Mouse (Mus musculus): ENCODE results near the gene Wdpcp. TPM values are rescaled to one million over a fixed set of nuclear protein-coding genes. Genes with fewer than 3 reads are reported as not detected.
A peak's percentile ranks its signal among the peaks of the same experiment; 100 is the strongest.

Wdpcp gene
- polyA plus RNA-seq, 1 experiment from 2014 or later: 13.5 TPM

- peaks cover 4% of the 10 kb centered on the region; the same call in 1 of the 2 replicates for H3K36me3 ChIP-seq
- H3K4me2 ChIP-seq (replicated peaks): peak overlapping the region; percentile 74
- H3K4me1 ChIP-seq: peaks cover 23% of the 10 kb centered on the region
- no peak for ATAC-seq (ENCODE audit: low FRiP score)
- no peaks in the 10 kb centered on the region for H3K27me3 ChIP-seq
- H3K9me3 ChIP-seq (replicated peaks): no peaks in the 10 kb centered on the region
- H3K27ac ChIP-seq: peak overlapping the region; percentile 77
- peak overlapping the region; percentile 63 for H3K4me3 ChIP-seq
- WGBS: 15% methylated on average over 10 of the region's 10 CpGs
- peak overlapping the region; percentile 82 for H3K9ac ChIP-seq
Measured at GRCm38 (mm10) chr11:21570973-21571372, 1.1 kb upstream of the Wdpcp start.

- Histone ChIP-seq H3K9me3 (replicated peaks) (no peaks in the 10 kb centered on the region), H3K4me2 (replicated peaks) (no peak overlapping the region), H3K4me3 (no peak overlapping the region), H3K27me3 (no peaks in the 10 kb centered on the region), H3K36me3 (no peaks in the 10 kb centered on the region), H3K4me1 (no peaks in the 10 kb centered on the region), H3K27ac (no peak overlapping the region), H3K9ac (no peak overlapping the region)
- WGBS: 78% methylated on average over 7 of the region's 7 CpGs
- no peak for ATAC-seq (ENCODE audit: low FRiP score)
Measured at GRCm38 (mm10) chr11:21581472-21581871, 9.4 kb downstream of the Wdpcp start.

- Histone ChIP-seq H3K4me1 (no peaks in the 10 kb centered on the region), H3K4me3 (no peak overlapping the region), H3K9ac (no peak overlapping the region), H3K4me2 (replicated peaks) (no peak overlapping the region), H3K27ac (no peak overlapping the region), H3K9me3 (replicated peaks) (no peaks in the 10 kb centered on the region), H3K36me3 (no peaks in the 10 kb centered on the region), H3K27me3 (no peaks in the 10 kb centered on the region)
- no peak for ATAC-seq (ENCODE audit: low FRiP score)
- 55% methylated on average over 1 of the region's 1 CpGs for WGBS
Measured at GRCm38 (mm10) chr11:21583286-21583685, 11.3 kb downstream of the Wdpcp start.

GRCm38 (mm10) chr11:21602497-21602896 lies 30.5 kb downstream of the Wdpcp start:
- WGBS: 61% methylated on average over 5 of the region's 5 CpGs
- Histone ChIP-seq H3K9me3 (replicated peaks) (no peaks in the 10 kb centered on the region), H3K27ac (no peak overlapping the region), H3K4me3 (no peak overlapping the region), H3K4me1 (no peaks in the 10 kb centered on the region), H3K36me3 (no peaks in the 10 kb centered on the region), H3K27me3 (no peaks in the 10 kb centered on the region), H3K4me2 (replicated peaks) (no peak overlapping the region), H3K9ac (no peak overlapping the region)
- ATAC-seq (ENCODE audit: low FRiP score): no peak

- Histone ChIP-seq H3K27ac (no peak overlapping the region), H3K9me3 (replicated peaks) (no peaks in the 10 kb centered on the region)
- no peak for ATAC-seq (ENCODE audit: low FRiP score)
Measured at GRCm38 (mm10) chr11:21615915-21616314, 43.9 kb downstream of the Wdpcp start.

GRCm38 (mm10) chr11:21634171-21634907 lies 62.3 kb downstream of the Wdpcp start:
- Histone ChIP-seq H3K9me3 (replicated peaks) (no peaks in the 10 kb centered on the region), H3K4me3 (no peak overlapping the region), H3K27ac (no peak overlapping the region), H3K36me3 (no peaks in the 10 kb centered on the region), H3K4me1 (no peaks in the 10 kb centered on the region), H3K4me2 (replicated peaks) (no peak overlapping the region), H3K27me3 (no peaks in the 10 kb centered on the region), H3K9ac (no peak overlapping the region)
- WGBS: 71% methylated on average over 9 of the region's 9 CpGs
- no peak for ATAC-seq (ENCODE audit: low FRiP score)

More at GRCm38 (mm10) chr11:21615915-21616314, 43.9 kb downstream of the Wdpcp start:
- Histone ChIP-seq H3K9ac (no peak overlapping the region), H3K4me2 (replicated peaks) (no peak overlapping the region), H3K4me1 (no peaks in the 10 kb centered on the region), H3K36me3 (no peaks in the 10 kb centered on the region), H3K27me3 (no peaks in the 10 kb centered on the region), H3K4me3 (no peak overlapping the region)

GRCm38 (mm10) chr11:21638341-21638740 lies 66.3 kb downstream of the Wdpcp start:
- Histone ChIP-seq H3K9me3 (replicated peaks) (no peaks in the 10 kb centered on the region), H3K4me2 (replicated peaks) (no peak overlapping the region), H3K27ac (no peak overlapping the region), H3K4me3 (no peak overlapping the region), H3K36me3 (no peaks in the 10 kb centered on the region), H3K9ac (no peak overlapping the region), H3K27me3 (no peaks in the 10 kb centered on the region), H3K4me1 (no peaks in the 10 kb centered on the region)
- ATAC-seq (ENCODE audit: low FRiP score): no peak
- 53% methylated on average over 5 of the region's 5 CpGs for WGBS

- Histone ChIP-seq H3K9me3 (replicated peaks) (no peaks in the 10 kb centered on the region), H3K4me3 (no peak overlapping the region), H3K4me1 (no peaks in the 10 kb centered on the region), H3K9ac (no peak overlapping the region), H3K4me2 (replicated peaks) (no peak overlapping the region), H3K27ac (no peak overlapping the region), H3K36me3 (no peaks in the 10 kb centered on the region), H3K27me3 (no peaks in the 10 kb centered on the region)
- WGBS: 69% methylated on average over 2 of the region's 2 CpGs
- no peak for ATAC-seq (ENCODE audit: low FRiP score)
Measured at GRCm38 (mm10) chr11:21639534-21639933, 67.5 kb downstream of the Wdpcp start.

GRCm38 (mm10) chr11:21644231-21644630 lies 72.2 kb downstream of the Wdpcp start:
- Histone ChIP-seq H3K4me2 (replicated peaks) (no peak overlapping the region), H3K9me3 (replicated peaks) (no peaks in the 10 kb centered on the region), H3K36me3 (no peaks in the 10 kb centered on the region), H3K4me3 (no peak overlapping the region), H3K27me3 (no peaks in the 10 kb centered on the region), H3K9ac (no peak overlapping the region), H3K4me1 (no peaks in the 10 kb centered on the region), H3K27ac (no peak overlapping the region)
- no peak for ATAC-seq (ENCODE audit: low FRiP score)
- 74% methylated on average over 4 of the region's 4 CpGs for WGBS

- H3K27ac ChIP-seq: no peak overlapping the region
- no peaks in the 10 kb centered on the region for H3K4me1 ChIP-seq
- no peak overlapping the region for H3K4me3 ChIP-seq
- 82% methylated on average over 3 of the region's 3 CpGs for WGBS
- H3K9me3 ChIP-seq (replicated peaks): no peaks in the 10 kb centered on the region
- no peak overlapping the region for H3K4me2 ChIP-seq (replicated peaks)
- no peak for ATAC-seq (ENCODE audit: low FRiP score)
- no peak overlapping the region for H3K9ac ChIP-seq
- no peaks in the 10 kb centered on the region for H3K36me3 ChIP-seq
- no peaks in the 10 kb centered on the region for H3K27me3 ChIP-seq
Measured at GRCm38 (mm10) chr11:21646136-21646535, 74.1 kb downstream of the Wdpcp start.

GRCm38 (mm10) chr11:21658985-21659384 lies 87.0 kb downstream of the Wdpcp start:
- Histone ChIP-seq H3K9ac (no peak overlapping the region), H3K4me2 (replicated peaks) (no peak overlapping the region), H3K27me3 (no peaks in the 10 kb centered on the region), H3K4me3 (no peak overlapping the region), H3K27ac (no peak overlapping the region), H3K36me3 (no peaks in the 10 kb centered on the region), H3K4me1 (no peaks in the 10 kb centered on the region), H3K9me3 (replicated peaks) (no peaks in the 10 kb centered on the region)
- WGBS: 72% methylated on average over 3 of the region's 3 CpGs
- ATAC-seq (ENCODE audit: low FRiP score): no peak

GRCm38 (mm10) chr11:21677034-21677433 lies 105.0 kb downstream of the Wdpcp start:
- Histone ChIP-seq H3K27ac (no peak overlapping the region), H3K4me1 (no peaks in the 10 kb centered on the region), H3K4me3 (no peak overlapping the region), H3K9ac (no peak overlapping the region), H3K27me3 (no peaks in the 10 kb centered on the region), H3K9me3 (replicated peaks) (no peaks in the 10 kb centered on the region), H3K36me3 (no peaks in the 10 kb centered on the region), H3K4me2 (replicated peaks) (no peak overlapping the region)
- no peak for ATAC-seq (ENCODE audit: low FRiP score)
- 53% methylated on average over 2 of the region's 2 CpGs for WGBS

- no peak overlapping the region for H3K4me2 ChIP-seq (replicated peaks)
- no peaks in the 10 kb centered on the region for H3K27me3 ChIP-seq
- no peaks in the 10 kb centered on the region for H3K9me3 ChIP-seq (replicated peaks)
- no peak for ATAC-seq (ENCODE audit: low FRiP score)
- no peaks in the 10 kb centered on the region for H3K36me3 ChIP-seq
- H3K9ac ChIP-seq: no peak overlapping the region
- H3K4me1 ChIP-seq: no peaks in the 10 kb centered on the region
- no peak overlapping the region for H3K27ac ChIP-seq
- WGBS: 85% methylated on average over 6 of the region's 6 CpGs
- no peak overlapping the region for H3K4me3 ChIP-seq
Measured at GRCm38 (mm10) chr11:21688441-21688840, 116.4 kb downstream of the Wdpcp start.
